In genomic region chr17:30137115-30137514, GRCm38 (mm10) we compare ENCODE assay signal across 9 mouse cellular contexts.
"Had no signal": no experiment of that assay in that cellular context is flagged by ENCODE, and none has a peak within 500 bp of the region (broad histone marks: within the 10 kb centered on the region; RNA-seq: fewer than 3 reads in every experiment).

No protein-coding gene starts in this region.

- H3K4me3 ChIP-seq: limb, embryonic 10.5 days; liver, embryonic 15.5 days; midbrain, embryonic 12.5 days; neural tube, embryonic 13.5 days had no signal

- H3K4me2 ChIP-seq: liver, embryonic 15.5 days; lung, embryonic 14.5 days; midbrain, embryonic 12.5 days; neural tube, embryonic 13.5 days had no signal

- H3K27ac ChIP-seq: limb, embryonic 10.5 days; midbrain, embryonic 12.5 days; neural tube, embryonic 13.5 days had no signal

- DNase-seq: retina, postnatal 1 day; right cerebral cortex, postnatal 4 days; thymus, postnatal 14 days had no signal

- H3K9ac ChIP-seq: liver, embryonic 15.5 days; lung, embryonic 14.5 days; midbrain, embryonic 12.5 days; neural tube, embryonic 13.5 days had no signal

- H3K9me3 ChIP-seq: limb, embryonic 10.5 days; liver, embryonic 15.5 days; midbrain, embryonic 12.5 days; neural tube, embryonic 13.5 days had no signal

- ATAC-seq: midbrain, embryonic 16.5 days had no signal

- H3K27me3 ChIP-seq: liver, embryonic 15.5 days; midbrain, embryonic 12.5 days; neural tube, embryonic 13.5 days had no signal
